Mouse (Mus musculus) ES-E14 (cell line): ENCODE measurements around the gene Gm20683.

Source experiments
- HCFC1 ChIP-seq: IDR thresholded peaks from 2 replicates; pipeline ENCODE4 v1.6.1; 2012; ENCODE audit warnings: low read length, inconsistent platforms, borderline replicate concordance; ENCODE audit not compliant: insufficient read depth
- MAFK ChIP-seq: IDR thresholded peaks from 2 replicates; pipeline ENCODE4 v1.6.1; 2014; ENCODE audit warnings: mild to moderate bottlenecking, low read depth, low read length, inconsistent platforms; ENCODE audit not compliant: insufficient read depth
- ZC3H11A ChIP-seq: IDR thresholded peaks from 2 replicates; pipeline ENCODE4 v1.6.1; 2012; ENCODE audit warnings: low read depth, mild to moderate bottlenecking, inconsistent platforms, low read length, borderline replicate concordance

- no peak for TF ChIP-seq MAFK
- TF ChIP-seq HCFC1 = no peak
- TF ChIP-seq ZC3H11A = no peak
These were observed 50.2 kb downstream of the Gm20683 start for GRCm38 (mm10) chr17:25791320-25791842.
